Mouse (Mus musculus): ENCODE data around the gene Gm30083.

Gm30083 gene

DNA sequence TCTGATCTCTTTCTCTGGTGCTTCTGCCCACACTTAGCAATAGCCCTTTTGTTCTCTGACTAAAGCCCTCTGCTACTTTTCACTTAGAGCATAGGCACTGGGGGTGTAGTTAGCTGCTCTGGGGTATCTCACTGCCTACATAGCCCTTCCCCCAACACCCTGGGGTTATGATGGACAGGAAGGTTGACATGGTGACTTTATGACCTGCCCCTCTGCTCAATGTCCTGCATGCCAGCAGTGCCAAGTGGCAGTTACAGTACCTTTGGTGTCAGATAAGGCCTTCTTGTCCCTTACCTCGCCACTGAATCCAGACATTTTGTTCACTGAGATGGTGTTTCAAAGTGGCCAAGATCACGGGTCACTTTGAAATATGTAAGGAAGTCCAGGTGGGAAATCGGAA, at the start of gene Gm30083:
Gm30083 (minus strand) TSS at position 120 of the 400 bp plus-strand sequence.
- no peak for DNase-seq

GRCm38 (mm10) chr14:34052516-34052915, 37.5 kb upstream of the Gm30083 start, which contains the start of gene Antxrl:
Antxrl (plus strand) TSS chr14:34052707.
- DNase-seq: no peak

- DNase-seq: no peak
Observed at GRCm38 (mm10) chr14:34050101-34050779, 35.3 kb upstream of the Gm30083 start.

GRCm38 (mm10) chr14:34043341-34043740, 28.4 kb upstream of the Gm30083 start:
- no peak for DNase-seq

DNA sequence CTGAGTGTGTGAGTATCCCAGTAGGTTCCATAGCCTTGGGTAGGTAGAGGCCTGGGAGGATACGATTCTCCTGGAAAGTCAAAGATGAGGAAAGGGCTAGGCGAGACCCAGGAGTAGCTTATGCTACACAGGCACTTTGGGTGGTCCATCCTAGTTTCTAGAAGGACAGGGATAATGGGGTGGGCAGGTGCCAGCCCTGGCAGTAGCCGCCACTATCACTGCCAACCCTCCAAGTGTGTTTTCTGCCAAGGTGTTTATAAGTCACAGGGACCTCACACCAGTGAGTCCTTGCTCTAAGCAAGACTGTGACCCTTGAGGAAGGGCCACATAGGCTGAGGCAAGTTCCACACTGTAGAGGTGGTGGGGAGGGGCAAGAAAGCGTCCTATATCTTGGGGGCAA, 26.3 kb upstream of the Gm30083 start:
- no peak for DNase-seq

GRCm38 (mm10) chr14:34033841-34034610, 19.0 kb upstream of the Gm30083 start:
- DNase-seq: no peak

- DNase-seq: no peak
Observed at GRCm38 (mm10) chr14:34026710-34027109, 11.7 kb upstream of the Gm30083 start.

- DNase-seq: no peak
Observed at GRCm38 (mm10) chr14:34016938-34017337, 2.0 kb upstream of the Gm30083 start.

DNA sequence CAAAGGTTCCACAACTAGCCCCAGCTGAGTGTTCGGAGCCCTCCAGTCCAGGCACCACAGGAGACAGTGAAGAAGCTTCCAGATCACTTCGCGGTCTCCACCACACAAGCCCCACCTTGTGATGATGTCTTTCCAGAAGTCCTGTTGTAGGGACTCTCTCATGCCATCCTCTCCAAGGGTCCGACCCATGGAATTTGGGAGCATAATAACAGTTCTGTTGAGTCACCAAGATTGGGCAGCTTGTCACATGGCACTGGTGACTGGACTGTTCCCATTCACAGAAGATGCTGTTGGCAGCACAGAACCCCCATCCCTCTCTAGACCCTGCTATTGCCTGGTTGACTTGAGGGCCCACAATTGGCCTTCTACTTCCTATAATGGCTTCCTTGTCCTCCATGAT, 1.4 kb upstream of the Gm30083 start, which contains the start of gene Gm5460:
Gm5460 (plus strand) TSS at position 378 of the 400 bp plus-strand sequence.
- no peak for DNase-seq

GRCm38 (mm10) chr14:34002358-34002757, 12.6 kb downstream of the Gm30083 start:
- no peak for DNase-seq

DNA sequence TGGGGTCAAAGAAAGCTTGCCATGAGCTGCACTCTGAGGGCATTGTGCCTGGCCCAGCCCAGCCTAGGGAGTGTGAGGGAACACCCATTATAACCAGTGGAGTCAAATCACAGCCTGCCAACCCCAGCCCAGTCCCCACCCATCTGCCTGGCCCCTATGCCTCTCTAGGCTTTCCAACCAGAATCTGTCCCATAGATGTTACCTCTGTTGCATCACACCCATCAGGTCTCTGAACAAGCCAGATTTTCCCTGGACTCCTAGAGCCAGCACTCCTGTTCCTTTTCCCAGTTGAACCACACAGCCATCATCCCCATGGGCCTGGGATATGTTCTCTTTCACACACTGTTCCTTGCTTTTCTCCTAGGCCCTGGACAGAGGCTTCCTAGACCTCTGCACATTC, 13.5 kb downstream of the Gm30083 start:
- no peak for DNase-seq

GRCm38 (mm10) chr14:34000076-34000475, 14.9 kb downstream of the Gm30083 start:
- DNase-seq: no peak

DNA sequence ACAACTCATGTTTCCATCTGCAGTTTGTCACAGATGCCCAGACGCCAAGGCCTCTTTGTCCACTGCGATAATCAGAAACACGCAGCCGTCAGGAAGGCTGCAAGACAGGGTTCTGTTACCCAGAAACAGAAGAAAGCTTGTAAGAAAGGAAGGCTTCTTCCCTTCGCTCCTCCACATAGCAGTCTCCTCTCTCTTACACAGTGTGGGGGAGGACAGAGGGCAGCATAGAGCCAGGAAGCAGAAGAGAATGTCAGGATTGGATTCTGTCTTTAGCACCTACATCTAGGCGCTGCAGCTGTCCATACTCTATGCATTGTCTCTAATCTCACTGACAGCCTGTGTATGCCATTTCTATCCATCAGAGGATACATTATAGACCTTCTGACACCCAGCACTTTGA, 17.6 kb downstream of the Gm30083 start:
- no peak for DNase-seq

DNA sequence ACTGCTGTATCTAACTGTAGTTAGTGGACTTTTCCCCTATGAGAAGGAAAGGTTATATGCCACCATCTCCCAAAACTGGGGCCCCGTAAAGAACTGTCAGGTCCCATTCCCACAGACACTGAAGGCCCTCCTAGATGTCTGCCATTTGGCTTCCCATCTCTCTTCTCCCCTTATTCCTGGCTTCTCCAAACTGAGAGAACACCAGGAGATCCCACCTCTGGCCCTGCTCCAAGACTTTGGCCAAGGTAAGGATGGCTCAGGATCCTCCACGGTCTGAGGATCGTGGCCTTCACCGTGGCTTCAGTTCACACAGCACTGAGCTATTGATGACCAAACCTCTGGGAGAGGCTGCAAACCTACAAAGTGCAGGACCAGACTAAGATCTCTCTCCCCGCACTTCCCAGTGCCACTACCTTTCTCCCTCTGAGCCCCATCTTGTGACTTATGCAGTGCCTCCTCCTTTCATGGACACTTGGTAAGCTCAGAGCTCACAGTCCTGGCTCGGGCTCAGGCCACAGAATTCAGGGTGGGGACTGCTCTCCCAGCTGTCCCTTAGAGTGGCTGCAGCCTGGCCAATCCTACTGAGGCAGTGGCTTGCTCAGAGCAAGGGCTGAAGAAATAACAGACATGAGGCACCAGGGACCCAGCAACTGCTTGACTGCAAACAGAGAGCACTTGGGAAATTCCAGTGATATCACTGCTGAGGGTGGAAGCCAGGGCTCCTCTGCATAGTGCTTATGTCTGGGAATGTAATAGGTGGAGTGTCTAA, 21.3 kb downstream of the Gm30083 start:
- DNase-seq: no peak

- DNase-seq: no peak
Observed at GRCm38 (mm10) chr14:33993051-33993450, 21.9 kb downstream of the Gm30083 start.

DNA sequence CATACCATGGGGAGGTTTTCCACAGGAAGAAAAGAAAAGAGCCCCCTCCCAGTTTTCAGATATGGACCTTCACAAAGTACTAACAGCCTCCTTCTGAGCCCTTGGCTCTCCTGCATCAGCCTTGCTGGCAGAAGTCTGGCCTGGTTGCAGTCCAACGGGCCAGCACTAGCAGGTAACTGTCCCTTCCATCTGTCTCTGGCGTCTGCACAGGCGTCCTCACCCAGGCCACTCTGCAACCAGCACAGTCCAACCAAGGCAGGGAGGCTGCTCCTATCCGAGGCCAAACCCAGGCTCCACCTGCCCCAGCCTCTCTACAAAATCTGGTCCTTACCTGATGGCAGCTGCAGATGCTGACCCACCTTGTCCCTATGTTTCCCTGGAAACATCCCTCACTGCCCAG, 23.0 kb downstream of the Gm30083 start:
- DNase-seq: no peak

GRCm38 (mm10) chr14:33989201-33989600, 25.8 kb downstream of the Gm30083 start:
- no peak for DNase-seq

GRCm38 (mm10) chr14:33978604-33979059, 36.4 kb downstream of the Gm30083 start, which contains the start of gene Zfp488:
Zfp488 (minus strand) TSS chr14:33978764.
- DNase-seq: no peak

DNA sequence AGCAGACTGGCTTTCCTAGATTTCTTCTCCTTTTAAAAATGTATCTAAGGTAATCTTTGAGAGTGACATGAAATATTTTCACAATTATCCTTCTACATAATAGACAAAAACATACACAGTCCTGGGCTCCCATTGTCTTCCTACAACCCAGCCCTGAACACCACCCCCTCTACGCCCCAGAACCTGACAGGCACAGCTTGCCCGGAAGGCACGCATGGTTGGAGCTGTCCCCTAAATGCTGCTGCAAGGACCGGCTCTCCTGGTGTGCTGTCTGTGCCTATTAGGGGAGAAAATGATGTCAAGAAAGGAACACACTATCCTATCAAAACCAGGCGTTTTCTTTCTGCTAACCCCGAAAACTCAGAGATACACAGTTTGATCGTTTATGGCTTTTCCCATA, 37.2 kb downstream of the Gm30083 start:
- DNase-seq: no peak

- DNase-seq: no peak
Observed at GRCm38 (mm10) chr14:33974752-33975151, 40.2 kb downstream of the Gm30083 start.

DNA sequence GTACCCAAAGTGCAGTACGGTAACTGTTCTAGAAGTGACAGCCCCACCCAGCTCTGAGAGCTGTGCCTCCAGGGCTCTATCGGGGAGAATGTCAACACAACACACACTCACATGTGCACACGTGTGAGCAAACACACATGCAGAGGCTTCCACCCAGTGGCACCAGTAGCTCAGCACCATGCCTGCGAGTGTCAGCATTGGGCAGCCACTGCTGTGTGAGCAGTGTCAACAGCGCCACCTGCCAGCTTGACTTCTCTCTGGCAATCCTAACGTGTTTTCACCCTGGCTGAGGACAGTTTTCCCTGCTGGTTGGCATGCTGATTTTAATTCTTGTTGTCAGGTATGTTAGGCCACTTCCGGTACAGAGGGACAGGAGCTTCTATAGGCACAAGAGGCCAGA, 42.3 kb downstream of the Gm30083 start:
- no peak for DNase-seq

DNA sequence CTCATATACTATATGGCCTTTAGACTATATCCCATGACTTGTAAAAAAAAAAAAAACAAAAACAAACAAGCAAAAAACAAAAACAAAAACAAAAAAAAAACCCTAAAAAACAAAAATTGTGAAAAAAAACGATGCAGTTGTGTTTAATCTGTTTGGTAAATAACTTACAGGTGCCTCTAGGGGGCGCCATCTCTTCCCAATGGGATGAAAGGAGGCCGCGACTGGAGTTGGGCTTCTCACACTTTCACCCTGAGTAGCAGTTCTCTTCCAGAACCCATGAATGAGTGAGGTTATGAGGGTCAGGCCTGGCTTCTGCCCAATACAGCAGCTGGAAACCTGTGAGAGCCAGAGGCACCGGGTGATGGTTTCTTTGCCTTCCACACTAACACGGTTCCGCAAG, 49.3 kb downstream of the Gm30083 start:
- no peak for DNase-seq

DNA sequence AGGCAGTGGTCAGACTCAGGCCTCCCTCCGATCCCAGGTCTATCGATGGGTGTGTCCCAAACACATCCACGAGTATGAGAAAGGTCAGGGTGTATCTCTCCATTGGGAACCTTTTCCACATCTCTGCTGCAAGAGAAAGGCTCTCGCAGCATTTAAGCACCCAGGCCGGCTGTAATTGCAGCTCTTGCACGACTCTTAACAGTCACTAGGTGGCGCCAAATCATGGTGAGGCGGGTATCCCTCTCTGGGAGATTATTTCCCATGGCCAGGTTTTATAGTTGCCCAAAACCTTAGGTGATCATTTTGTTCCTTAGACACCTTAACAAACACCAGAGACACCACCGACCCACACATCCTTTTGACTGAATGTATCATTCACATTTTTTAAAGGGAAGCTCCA, 55.6 kb downstream of the Gm30083 start:
- no peak for DNase-seq
